Mouse (Mus musculus): ENCODE measurements around the gene Limk1.

Gene Limk1

DNA sequence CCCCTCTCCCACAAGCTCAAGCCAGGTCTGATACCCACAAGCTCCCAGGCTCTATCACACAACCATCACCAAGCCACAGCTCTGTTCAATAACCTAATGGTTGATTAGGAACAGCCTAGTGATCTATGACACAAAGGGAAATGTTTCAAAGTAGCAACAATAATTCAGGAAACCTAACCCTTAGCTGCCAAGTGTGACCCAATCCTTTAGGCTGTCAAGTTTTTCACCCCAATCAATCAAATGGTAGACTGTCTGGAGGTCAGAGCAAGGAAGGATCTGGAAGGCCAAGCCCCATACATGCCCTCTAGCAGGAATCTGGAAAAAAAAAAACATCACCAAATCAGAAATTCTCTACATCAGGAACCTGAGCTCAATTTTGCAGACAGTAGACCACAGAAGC lies 57.6 kb downstream of the Limk1 start:
- DNase-seq (ENCODE audit: low read depth, low spot score) = no peak

DNA sequence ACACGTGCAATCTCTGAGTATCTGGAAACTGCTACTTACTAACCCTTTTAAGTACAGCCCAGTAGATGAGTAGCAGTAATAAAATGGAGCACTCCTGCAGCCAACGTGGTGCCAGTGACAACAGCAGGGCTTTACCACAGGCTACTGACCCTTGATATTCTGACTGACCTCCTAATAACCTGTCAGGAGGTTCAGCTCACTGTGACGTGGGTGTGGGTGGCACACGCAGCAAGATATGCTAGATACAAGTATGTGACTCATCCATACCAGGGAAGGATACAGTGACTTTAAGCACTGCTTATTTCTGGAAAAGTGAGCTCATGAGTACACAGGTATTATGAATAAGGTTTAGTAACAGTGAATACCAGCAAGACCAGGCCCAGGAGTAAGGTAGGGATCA lies 58.9 kb downstream of the Limk1 start:
- no peak for DNase-seq (ENCODE audit: low read depth, low spot score)

DNA sequence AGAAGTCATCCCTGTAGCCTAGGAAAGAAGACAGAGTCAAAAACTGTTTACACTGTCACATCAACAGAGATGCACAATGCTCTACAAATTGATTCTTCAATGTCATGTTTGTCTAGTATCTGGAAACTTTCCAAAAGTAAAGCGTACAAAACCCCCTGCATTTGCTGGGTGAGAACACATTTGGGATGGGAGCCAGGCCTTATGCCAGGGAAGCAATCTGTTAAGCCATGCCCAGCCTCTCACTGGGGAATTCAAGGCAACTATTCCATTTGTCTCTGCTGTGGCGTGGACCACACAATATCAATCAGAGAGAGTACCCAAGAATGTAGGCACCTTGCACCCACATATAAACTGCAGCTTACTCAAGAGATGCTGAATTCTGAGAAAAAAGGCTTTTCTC lies 66.3 kb downstream of the Limk1 start:
- DNase-seq (ENCODE audit: low read depth, low spot score) = no peak

GRCm38 (mm10) chr5:134621099-134621640 lies 67.2 kb downstream of the Limk1 start:
- no peak for DNase-seq (ENCODE audit: low read depth, low spot score)

DNA sequence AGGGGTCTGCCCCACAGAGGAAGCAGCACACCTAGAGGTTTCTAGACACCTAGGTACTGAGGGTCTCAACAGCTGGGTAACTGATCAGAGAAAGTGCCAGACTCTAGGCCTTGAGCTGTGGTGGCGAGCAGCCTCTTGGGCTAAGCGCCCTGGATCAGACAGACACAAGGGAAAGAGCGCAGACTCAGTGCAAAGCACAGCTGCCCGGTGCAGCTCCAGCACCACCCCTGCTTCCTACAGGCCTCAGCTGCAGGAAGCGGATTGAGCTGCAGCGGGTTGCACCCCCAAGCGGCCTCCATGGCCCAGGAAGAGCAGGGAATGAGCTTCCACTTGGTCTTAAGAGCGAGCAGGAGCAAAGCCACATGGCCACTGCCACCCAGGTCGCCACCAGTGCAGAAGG lies 67.9 kb downstream of the Limk1 start:
- DNase-seq (ENCODE audit: low read depth, low spot score) = no peak

DNA sequence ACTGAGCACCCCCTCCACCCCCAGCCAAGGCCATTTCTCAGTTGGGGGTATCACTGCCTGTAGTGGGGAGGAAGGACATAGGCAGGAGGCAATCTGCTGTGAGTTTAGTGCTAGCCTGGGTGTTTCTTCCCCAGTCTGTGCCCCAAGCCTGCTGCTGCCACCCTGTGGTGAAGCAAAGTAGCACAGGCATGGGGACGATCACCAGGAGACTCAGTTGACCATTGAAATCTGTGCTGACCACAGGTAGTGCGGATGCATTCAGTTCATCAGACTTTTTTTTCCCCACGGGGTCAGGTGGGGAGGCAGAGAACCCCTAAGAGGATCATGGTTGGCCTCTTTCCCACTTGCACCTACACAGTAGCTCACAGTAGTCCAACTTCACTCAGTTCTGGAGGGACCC lies 71.3 kb downstream of the Limk1 start:
- DNase-seq (ENCODE audit: low read depth, low spot score) = peak; percentile 72

- DNase-seq (ENCODE audit: low read depth, low spot score) = peak; percentile 37
Measured at GRCm38 (mm10) chr5:134615780-134616179, 72.6 kb downstream of the Limk1 start.

- no peak for DNase-seq (ENCODE audit: low read depth, low spot score)
Measured at GRCm38 (mm10) chr5:134615380-134615779, 73.0 kb downstream of the Limk1 start.

DNA sequence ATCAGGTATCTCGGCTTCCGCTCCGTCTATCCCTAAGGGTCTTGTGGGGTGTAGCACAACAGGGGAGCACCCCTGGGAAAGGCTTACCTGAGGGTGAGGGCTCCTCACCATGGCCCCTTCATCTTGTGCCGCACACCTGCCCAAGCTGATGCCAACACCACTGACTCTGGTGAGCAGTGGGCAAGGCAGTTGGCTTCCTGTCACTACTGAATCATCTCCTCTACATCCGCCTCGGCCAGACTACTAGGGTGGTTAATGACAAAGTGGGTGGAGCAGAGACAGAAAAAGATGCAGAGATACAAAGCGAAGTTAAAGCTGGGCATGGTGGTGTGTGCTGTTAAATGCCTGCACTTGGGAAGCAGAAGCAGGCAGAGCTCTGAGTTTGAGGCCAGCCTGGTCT lies 73.6 kb downstream of the Limk1 start, which contains the start of gene Lat2:
Gene Lat2 (minus strand): TSS at position 224 of the 400 bp plus-strand sequence.
- DNase-seq (ENCODE audit: low read depth, low spot score) = peak; percentile 89

DNA sequence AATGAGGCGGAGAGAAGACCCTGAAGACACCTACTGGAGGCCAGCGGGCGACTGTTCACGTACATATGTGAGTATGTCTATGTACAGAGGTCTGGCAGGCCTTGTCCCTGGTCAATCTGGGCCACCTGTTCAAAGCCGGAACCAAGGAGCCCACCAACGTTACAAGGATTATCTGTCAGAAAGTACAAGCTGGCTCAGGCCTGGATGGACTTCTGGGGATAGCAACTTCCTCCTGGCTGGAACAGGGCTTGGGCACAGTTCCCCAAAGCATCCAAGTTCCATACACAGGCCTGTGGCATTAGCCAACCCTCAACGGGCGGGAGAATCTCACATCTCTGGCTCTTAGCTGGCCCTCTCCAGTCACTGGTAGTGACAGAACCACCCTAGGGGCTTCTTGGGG lies 74.1 kb downstream of the Limk1 start:
- no peak for DNase-seq (ENCODE audit: low read depth, low spot score)

GRCm38 (mm10) chr5:134613727-134614126 lies 74.7 kb downstream of the Limk1 start:
- peak; percentile 93 for DNase-seq (ENCODE audit: low read depth, low spot score)

GRCm38 (mm10) chr5:134611810-134612521 lies 76.4 kb downstream of the Limk1 start:
- peak; percentile 85 for DNase-seq (ENCODE audit: low read depth, low spot score)

DNA sequence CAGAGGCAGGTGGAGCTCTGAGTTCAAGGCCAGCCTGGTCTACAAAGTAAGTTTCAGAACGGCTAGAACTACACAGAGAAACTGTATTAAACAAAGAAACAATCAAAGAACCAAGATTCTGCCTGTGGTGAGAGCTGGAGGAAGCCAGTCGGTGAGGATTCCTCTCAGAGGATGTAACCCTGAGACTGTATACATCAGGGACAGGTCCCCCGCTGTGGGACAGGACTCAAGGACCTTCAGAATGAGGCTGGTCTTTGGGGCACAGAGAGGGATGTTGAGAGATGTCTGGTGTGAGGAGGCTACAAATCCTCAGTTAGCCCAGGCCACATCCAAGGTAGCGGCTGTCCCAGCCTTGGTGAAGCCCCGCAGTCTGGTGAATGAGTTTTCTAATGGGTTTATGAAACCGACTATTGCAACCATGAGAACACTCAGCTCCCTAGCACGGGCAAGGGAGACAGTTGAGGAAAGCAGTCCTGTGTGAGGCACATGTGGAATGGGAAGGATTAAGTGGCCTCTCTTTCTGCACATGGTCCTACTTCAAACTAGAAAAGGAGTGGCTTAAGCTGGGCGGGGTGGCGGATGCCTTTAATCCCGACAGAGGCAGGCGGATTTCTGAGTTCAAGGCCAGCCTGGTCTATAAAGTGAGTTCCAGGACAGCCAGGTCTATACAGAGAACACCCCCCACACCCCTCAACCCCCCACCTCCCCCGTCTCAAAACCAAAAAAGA lies 78.3 kb downstream of the Limk1 start:
- no peak for DNase-seq (ENCODE audit: low read depth, low spot score)

DNA sequence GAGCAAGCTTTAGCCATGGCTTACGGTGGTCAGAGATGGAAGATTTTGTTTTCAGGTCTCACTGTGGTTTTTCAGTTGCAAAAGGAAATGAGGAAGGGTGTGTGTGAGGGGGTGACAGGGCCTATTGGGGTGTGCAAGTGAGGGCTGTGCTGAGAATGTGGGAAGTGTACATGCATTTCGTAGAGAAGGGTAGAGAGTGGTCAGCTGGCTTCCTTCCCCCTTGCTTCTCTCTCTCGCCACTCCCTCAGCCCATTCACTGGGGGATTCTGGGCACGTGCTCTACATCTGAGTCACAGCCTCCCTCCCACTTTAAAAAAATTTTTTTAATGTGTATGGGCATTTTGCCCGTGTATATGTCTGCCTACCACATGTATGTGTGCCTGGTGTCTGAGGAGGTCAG lies 81.3 kb downstream of the Limk1 start:
- DNase-seq (ENCODE audit: low read depth, low spot score) = no peak

DNA sequence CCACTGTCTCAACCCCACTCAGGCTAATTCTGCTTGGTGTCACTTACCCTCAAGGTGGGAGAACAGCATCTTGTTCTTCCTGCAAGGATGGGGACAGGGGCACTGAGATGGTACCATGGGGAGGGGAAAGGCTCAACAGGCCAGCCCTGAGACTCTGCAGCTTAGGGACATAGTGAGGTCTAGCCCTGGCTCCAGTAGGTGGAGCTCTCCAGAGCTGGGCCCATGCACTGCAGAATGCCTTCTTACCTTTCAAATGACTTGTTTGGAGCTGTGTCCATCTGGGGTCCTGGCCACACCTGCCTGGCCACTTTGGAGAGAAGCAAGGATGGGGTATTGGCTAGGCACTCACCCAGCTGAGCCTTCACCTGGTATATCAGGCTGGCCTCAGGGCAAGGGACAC lies 82.1 kb downstream of the Limk1 start:
- DNase-seq (ENCODE audit: low read depth, low spot score) = no peak
